Mouse (Mus musculus): Measurements from ENCODE around the gene Hist1h1c.
A peak's percentile ranks its signal among the peaks of the same experiment; 100 is the strongest.

Hist1h1c gene

GRCm38 (mm10) chr13:23746201-23747080 is 7.8 kb downstream of the Hist1h1c start, which contains the start of gene Hist1h2bb:
Gene Hist1h2bb (plus strand): TSS chr13:23746734.
- peak; percentile 88 for DNase-seq

DNA sequence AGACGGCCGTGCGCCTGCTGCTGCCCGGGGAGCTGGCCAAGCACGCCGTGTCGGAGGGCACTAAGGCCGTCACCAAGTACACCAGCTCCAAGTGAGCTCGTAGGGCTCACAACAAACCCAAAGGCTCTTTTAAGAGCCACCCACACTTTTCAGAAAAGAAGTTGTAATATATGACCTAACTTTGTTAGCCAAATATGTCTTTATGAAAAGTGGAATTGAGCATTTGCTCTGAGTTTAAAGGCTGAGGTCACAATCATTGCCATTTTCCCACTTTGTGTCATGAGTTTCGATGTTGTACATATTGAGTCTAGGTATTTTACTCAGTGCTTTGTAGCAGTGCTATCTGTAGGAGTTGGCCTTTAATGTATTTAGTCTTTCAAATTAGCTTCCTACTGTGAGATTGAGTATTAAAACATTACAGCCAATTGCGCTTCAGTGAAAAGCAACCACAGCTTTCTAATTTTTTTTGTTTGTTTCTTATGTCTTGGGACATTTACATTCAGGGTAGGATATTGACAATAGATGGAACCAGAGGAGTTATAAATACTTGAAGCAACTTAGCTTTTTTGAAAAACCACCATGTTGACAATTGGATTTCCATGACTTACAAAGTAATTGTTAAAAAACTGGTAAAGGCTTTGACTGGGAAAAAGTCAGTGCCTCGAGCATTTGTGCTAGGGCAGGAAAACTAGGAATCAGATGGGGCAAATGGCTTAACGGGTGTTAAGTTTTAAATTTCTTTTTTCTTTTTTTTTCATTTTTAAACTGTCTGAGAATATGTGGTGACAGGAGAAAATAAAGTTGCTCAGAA is 8.7 kb downstream of the Hist1h1c start:
- DNase-seq, result no peak

DNA sequence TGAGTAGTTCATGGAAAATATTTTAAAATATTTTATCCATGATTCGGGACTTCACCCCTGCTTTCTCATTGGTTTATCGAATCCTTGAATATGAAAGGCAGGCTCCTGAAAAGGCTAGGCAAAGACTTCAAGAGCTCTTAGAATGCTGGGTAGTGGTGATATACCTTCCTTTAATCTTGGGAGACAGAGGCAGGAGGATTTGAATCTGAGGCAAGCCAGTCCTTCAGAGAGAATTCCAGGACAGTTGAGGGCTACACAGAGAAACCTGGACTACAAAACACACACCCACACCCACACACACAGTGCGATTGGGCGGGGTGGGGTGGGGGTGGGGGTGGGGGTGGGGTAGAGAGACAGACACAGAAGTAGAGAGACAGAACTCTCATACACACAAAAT is 9.3 kb downstream of the Hist1h1c start:
- DNase-seq, result no peak

DNA sequence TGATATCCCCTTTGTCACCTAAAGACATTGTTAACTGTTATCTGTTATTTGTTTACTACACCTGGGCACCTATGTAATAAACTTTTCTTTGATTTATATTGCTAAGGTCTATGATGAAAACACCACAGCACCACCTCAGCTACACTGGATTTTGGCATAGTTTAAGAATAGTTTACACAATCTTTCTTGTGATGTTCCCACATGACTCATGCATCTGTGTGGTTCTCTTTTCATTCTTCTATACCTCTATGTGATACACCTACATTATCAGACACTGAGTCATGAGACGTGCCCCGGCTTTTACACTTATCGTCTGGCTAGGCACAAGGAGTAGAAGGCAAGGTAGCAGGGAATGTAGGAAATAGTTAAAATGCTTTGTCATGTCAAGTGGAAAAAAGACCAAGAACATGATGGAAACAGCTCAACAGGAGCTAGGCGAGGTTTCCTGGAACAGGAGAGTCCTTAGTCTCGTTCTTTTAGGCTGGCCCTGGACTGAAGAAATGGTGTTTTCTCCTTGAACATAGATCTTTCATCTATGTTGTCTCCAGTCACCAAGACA is 11.0 kb downstream of the Hist1h1c start:
- DNase-seq, result no peak

DNA sequence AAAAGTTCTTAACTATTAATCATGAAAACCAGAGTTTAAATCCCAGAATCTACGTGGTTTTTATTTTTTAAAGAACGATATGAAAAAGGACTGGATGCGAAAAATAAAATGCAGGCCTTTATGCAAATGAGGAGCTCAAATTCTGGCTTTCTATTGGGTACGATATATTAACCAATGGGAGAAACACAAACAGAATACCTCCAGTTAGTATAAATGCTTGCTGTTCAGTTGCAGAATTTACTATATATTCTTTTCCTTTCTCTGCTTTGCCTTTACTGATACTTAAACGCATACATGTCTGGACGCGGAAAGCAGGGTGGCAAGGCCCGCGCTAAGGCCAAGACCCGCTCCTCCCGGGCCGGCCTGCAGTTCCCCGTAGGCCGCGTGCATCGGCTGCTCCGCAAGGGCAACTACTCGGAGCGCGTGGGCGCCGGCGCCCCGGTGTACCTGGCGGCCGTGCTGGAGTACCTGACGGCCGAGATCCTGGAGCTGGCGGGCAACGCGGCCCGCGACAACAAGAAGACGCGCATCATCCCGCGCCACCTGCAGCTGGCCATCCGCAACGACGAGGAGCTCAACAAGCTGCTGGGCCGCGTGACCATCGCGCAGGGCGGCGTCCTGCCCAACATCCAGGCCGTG is 12.3 kb downstream of the Hist1h1c start, which contains the start of gene Hist1h2ab:
TSS of gene Hist1h2ab (plus strand) at position 288 of the 639 bp plus-strand sequence.
- DNase-seq, result peak; percentile 59

GRCm38 (mm10) chr13:23751478-23751956 is 12.9 kb downstream of the Hist1h1c start:
- no peak for DNase-seq

- peak; percentile 94 for DNase-seq
These were observed 13.6 kb downstream of the Hist1h1c start, which contains the start of gene Hist1h3b for GRCm38 (mm10) chr13:23752067-23752741. Gene Hist1h3b (plus strand): TSS chr13:23752267.

DNA sequence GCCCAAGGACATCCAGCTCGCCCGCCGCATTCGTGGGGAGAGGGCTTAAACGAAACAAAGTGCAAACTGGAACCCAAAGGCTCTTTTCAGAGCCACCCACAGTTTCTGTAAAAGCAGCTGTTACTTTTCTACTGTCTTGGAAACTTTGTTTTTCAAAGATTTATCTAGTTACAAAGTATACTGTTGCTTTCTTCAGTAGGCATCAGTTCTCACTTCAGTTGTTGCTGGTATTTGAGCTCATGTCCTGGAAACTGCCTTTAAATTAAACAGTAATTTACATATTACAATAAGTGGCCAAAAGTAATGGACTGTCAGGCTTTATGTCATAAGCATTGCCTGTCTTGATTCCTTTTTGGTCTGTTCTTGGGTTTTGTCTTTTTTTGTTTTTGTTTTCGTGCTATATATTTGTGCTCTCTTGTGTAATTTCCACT is 14.1 kb downstream of the Hist1h1c start:
- DNase-seq, result no peak

- no peak for DNase-seq
These were observed 14.9 kb downstream of the Hist1h1c start for GRCm38 (mm10) chr13:23753314-23754078.

DNA sequence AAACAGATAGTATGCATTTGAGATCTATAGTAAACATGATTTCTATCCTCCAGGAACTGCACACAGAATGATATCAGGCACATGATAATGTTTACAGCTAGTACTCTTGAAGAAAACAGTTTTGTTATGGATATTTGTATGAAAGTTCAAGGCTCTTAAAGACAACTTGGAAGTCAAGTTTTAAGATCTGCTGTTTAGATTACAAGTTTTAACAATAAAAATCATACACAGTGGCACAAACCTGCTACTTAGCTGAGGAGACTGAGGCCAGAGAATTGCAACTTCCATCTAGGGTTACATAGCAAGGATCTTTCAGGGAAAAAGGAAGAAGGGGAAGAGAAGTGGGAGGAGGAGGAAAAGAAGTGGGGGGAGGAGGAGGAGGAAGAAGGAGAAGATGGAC is 16.4 kb downstream of the Hist1h1c start:
- DNase-seq, result no peak

DNA sequence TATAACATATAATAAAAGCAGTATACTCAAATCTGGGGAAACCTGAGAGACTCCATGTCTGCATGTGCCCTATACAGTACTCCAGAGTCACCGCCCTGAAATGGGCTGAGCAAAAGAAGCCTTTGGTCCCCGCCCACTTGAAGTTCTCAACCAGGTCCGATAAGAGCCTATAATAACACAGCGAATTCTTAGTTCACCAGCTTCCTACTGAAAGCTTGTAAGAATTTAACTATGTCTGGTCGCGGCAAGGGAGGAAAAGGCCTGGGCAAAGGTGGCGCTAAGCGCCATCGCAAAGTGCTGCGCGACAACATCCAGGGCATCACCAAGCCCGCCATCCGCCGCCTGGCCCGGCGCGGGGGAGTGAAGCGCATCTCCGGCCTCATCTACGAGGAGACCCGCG is 18.2 kb downstream of the Hist1h1c start, which contains the start of gene Hist1h4b:
TSS of gene Hist1h4b (plus strand) at position 224 of the 400 bp plus-strand sequence.
- peak; percentile 98 for DNase-seq

- DNase-seq, result no peak
These were observed 18.7 kb downstream of the Hist1h1c start for GRCm38 (mm10) chr13:23757211-23757773.

- DNase-seq, result no peak
These were observed 19.3 kb downstream of the Hist1h1c start for GRCm38 (mm10) chr13:23757921-23758320.

- no peak for DNase-seq
These were observed 20.7 kb downstream of the Hist1h1c start for GRCm38 (mm10) chr13:23759251-23759771.

- DNase-seq, result no peak
These were observed 21.3 kb downstream of the Hist1h1c start for GRCm38 (mm10) chr13:23759916-23760239.

- DNase-seq, result no peak
These were observed 21.8 kb downstream of the Hist1h1c start for GRCm38 (mm10) chr13:23760240-23760971.

DNA sequence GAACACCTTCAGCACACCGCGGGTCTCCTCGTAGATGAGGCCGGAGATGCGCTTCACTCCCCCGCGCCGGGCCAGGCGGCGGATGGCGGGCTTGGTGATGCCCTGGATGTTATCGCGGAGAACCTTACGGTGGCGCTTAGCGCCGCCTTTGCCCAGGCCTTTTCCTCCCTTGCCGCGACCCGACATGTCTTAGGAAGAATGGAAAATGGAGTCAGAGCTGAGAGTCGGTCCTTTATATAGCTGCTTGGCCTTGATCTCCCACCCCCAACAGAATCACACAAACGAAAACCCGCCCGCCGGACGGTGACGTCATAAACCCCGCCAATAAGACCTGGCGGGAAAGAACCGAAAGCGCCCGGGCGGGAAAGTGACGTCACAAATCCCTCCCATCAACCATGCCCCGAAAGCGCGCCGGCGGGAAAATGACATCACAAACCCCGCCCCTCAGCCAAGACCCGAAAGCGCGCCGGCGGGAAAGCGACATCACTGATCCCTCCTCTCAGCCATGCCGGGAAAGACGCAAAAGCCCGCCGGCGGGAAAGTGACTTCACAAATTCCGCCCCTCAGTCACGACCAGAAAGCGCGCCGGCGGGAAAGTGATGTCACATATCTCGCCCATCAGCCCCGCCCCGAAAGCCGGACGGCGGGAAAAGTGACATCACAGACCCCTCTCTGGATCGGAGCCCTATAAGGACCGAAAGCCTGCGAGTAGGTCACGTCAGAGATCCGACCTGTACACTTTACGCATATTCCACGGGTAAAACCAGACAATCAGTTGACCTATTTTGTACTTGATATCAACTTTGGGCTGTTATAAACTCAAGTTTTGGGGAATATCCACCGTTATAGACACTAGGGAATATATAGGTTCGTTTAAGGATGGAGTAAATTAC is 22.6 kb downstream of the Hist1h1c start, which contains the start of gene Hist1h4a:
TSS of gene Hist1h4a (minus strand) at position 259 of the 893 bp plus-strand sequence.
- peak; percentile 99 for DNase-seq

Measured in lung, postnatal 36 days (tissue).